ENCODE assay signal across 8 mouse cellular contexts in genomic region chr11:107469523-107470371, GRCm38 (mm10). TPM values are rescaled to one million over a fixed set of nuclear protein-coding genes. Genes with fewer than 3 reads are reported as not detected.
DNase-seq lines count a peak whose midpoint lies in the region; ATAC-seq and TF ChIP-seq lines count a peak whose summit lies in the region.

No protein-coding gene starts in this region.

- intact Hi-C loops in gastrocnemius, adult 2 months (cut with DNase I) = loop anchor here (1.0 to 2.0 kb wide), 4 partner anchors 76 to 193 kb away; no protein-coding TSS in a partner anchor
- intact Hi-C loops in left cerebral cortex, adult 2 months (cut with DNase I) = loop anchor here (1.0 to 5.0 kb wide), 5 partner anchors 53 to 256 kb away; no protein-coding TSS in a partner anchor

- peak overlapping the region; percentile 74 for H3K9ac ChIP-seq in hindbrain, postnatal 0 days (replicated peaks; ENCODE audit: low read length)

- H3K9me3 ChIP-seq in hindbrain, postnatal 0 days (ENCODE audit: low read length) = no peaks in the 10 kb centered on the region

- peak overlapping the region; percentile 76 for H3K4me3 ChIP-seq in gastrocnemius, adult 2 months
- peak overlapping the region; percentile 86 for H3K4me3 ChIP-seq in hindbrain, postnatal 0 days (ENCODE audit: low read length)
- H3K4me3 ChIP-seq in left cerebral cortex, adult 2 months = peak overlapping the region; percentile 83
- H3K4me3 ChIP-seq in macrophage (ENCODE audit: inconsistent target) = peak overlapping the region; percentile 88

- ATAC-seq in hindbrain, postnatal 0 days = peak; percentile 59

- H3K79me2 ChIP-seq in macrophage (ENCODE audit: inconsistent target) = peaks cover 42% of the 10 kb centered on the region; the same call in 1 of the 2 replicates

- no peaks in the 10 kb centered on the region for H3K36me3 ChIP-seq in hindbrain, postnatal 0 days (ENCODE audit: insufficient read depth, low read length)
- no peaks in the 10 kb centered on the region for H3K36me3 ChIP-seq in macrophage (ENCODE audit: inconsistent target)

- H3K4me2 ChIP-seq in hindbrain, postnatal 0 days (ENCODE audit: low read depth, low read length) = peak overlapping the region; percentile 92

- no peaks in the 10 kb centered on the region for H3K27me3 ChIP-seq in hindbrain, postnatal 0 days (ENCODE audit: insufficient read depth, low read length)

- under 1% methylated on average over 59 of the region's 59 CpGs for WGBS in hindbrain, postnatal 0 days
- WGBS in macrophage (ENCODE audit: missing documents) = under 1% methylated on average over 55 of the region's 59 CpGs

- TF ChIP-seq CTCF in gastrocnemius, adult 2 months (IDR thresholded peaks at IDR 0.05) = no peak
- no peak; the same call in 1 of the 2 replicates for TF ChIP-seq CTCF in hindbrain, postnatal 0 days (IDR thresholded peaks at IDR 0.05; ENCODE audit: low read depth)
- no peak; the same call in none of the 2 replicates for TF ChIP-seq CTCF in left cerebral cortex, adult 2 months (IDR thresholded peaks at IDR 0.05)

- H3K27ac ChIP-seq in gastrocnemius, adult 2 months = peak overlapping the region; percentile 92
- peak overlapping the region; percentile 80 for H3K27ac ChIP-seq in hindbrain, postnatal 0 days
- peak overlapping the region; percentile 93 for H3K27ac ChIP-seq in left cerebral cortex, adult 2 months
- peak overlapping the region; percentile 87 for H3K27ac ChIP-seq in macrophage

- DNase-seq in NIH3T3 (ENCODE audit: low read depth) = peak; percentile 59
- peak; percentile 69 to 71 for DNase-seq in cerebellum, postnatal 36 days
- DNase-seq in gastrocnemius, adult 2 months = peak; percentile 82
- peak; percentile 65 for DNase-seq in hindbrain, postnatal 0 days (ENCODE audit: low spot score)
- DNase-seq in left cerebral cortex, adult 2 months (ENCODE audit: extremely low spot score in 1 of 2, low spot score in 2 of 2) = peak; percentile 58 to 62
- DNase-seq in right cerebral cortex, adult 2 months (ENCODE audit: low spot score in 2 of 2) = peak; percentile 35 to 55
- peak; percentile 17 for DNase-seq in urinary bladder, postnatal 10 days (ENCODE audit: low spot score)

- H3K4me1 ChIP-seq in hindbrain, postnatal 0 days (ENCODE audit: insufficient read depth, low read length) = peaks cover 6% of the 10 kb centered on the region

RNA-seq across cellular contexts. Expression of gene Pitpnc1, which starts 0.8 kb away (rescaled TPM):
- 100 to 1,000 TPM in 1 of 2 experiments, 10 to 100 TPM in 1; 59.4 to 114 TPM for total RNA-seq in gastrocnemius, adult 2 months (2021)
- 41.0 and 42.2 TPM in 2 replicates for total RNA-seq in hindbrain, postnatal 0 days (2014; rRNA removed)
- 43.6 and 44.8 TPM in 2 replicates for polyA plus RNA-seq in hindbrain, postnatal 0 days (2015; fragmentation: Nextera tagmentation; extraction: Ambion mirVana)
- total RNA-seq in left cerebral cortex, adult 2 months (2021) = 10 to 100 TPM; 54.5 to 55.2 TPM
- total RNA-seq in macrophage (2018; cell fraction: chromatin; rRNA removed) = 100 to 1,000 TPM in 22 of 26 experiments, 10 to 100 TPM in 4; 73.3 to 454 (median 139) TPM
- 10 to 100 TPM; 26.8 to 55.8 (median 41.9) TPM for total RNA-seq in macrophage (2018; cell fraction: cytosol; rRNA removed)
- total RNA-seq in macrophage (2018; cell fraction: nucleus; rRNA removed) = 100 to 1,000 TPM in 1 of 26 experiments, 10 to 100 TPM in 25; 27.9 to 103 (median 57.9) TPM
- polyA plus RNA-seq in macrophage (2018) = 21.3 to 50.1 TPM (median 30.5 TPM) in 3 replicates

RNA-seq across cellular contexts. Expression of gene Psmd12, which starts 9.5 kb away (rescaled TPM):
- 100 to 1,000 TPM; 105 to 106 TPM for total RNA-seq in gastrocnemius, adult 2 months (2021)
- total RNA-seq in hindbrain, postnatal 0 days (2014; rRNA removed) = 26.9 and 27.2 TPM in 2 replicates
- polyA plus RNA-seq in hindbrain, postnatal 0 days (2015; fragmentation: Nextera tagmentation; extraction: Ambion mirVana) = 149 and 153 TPM in 2 replicates
- 10 to 100 TPM; 67.1 to 72.9 TPM for total RNA-seq in left cerebral cortex, adult 2 months (2021)
- 10 to 100 TPM; 19.1 to 51.0 (median 37.6) TPM for total RNA-seq in macrophage (2018; cell fraction: chromatin; rRNA removed)
- 10 to 100 TPM; 44.9 to 69.9 (median 58.1) TPM for total RNA-seq in macrophage (2018; cell fraction: cytosol; rRNA removed)
- total RNA-seq in macrophage (2018; cell fraction: nucleus; rRNA removed) = 10 to 100 TPM; 22.7 to 54.8 (median 34.9) TPM
- polyA plus RNA-seq in macrophage (2018) = 51.5 to 101 TPM (median 97.5 TPM) in 3 replicates

Comparison
In these comparisons a context has a peak if more than half of its experiments do, and no peak if none do; other contexts are left out.
1. Peak in every context shown above with its lines: DNase-seq, ATAC-seq, H3K4me3 ChIP-seq and H3K27ac ChIP-seq.
2. DNase-seq: peak in every context shown above with its lines; median percentile 82 in gastrocnemius, adult 2 months; 70 in cerebellum, postnatal 36 days; 65 in hindbrain, postnatal 0 days; 60 in left cerebral cortex, adult 2 months; 59 in NIH3T3; 45 in right cerebral cortex, adult 2 months; 17 in urinary bladder, postnatal 10 days.